Mouse (Mus musculus): Measurements from ENCODE around the gene Scn10a. TPM values are rescaled to one million over a fixed set of nuclear protein-coding genes. Genes with fewer than 3 reads are reported as not detected.

Scn10a gene
- polyA plus RNA-seq, 1 experiment from 2014 or later = 0.02 TPM

DNA sequence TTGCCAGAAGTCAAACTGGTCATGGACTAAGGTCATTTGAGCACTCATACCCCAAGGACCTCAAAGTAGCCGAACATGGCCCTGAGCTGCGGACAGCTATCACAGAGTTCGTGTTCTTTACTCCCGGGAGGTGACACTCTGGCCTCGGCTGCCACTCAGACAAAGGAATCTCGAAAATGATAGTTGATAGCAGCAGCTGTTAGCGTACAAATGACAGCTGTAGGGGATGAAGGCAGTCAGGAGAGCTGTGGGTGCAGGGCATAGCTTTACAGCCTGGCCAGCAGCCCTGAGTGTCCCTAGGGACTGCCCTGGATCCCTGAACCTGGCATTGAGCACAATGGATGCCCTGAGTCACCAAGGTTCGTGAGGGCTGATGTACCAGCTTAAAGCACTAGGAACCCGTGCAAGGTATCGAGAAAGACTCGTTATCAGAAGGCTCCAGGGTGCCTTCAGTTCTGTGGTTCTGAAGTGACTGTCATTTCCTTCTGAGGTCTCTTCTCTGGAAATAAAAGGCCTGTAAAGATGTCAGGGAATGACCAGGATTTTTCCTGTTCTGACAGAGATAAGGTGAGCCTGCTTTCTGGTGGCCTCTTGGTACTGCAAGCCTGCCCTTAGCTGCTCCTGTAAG lies 84.8 kb downstream of the Scn10a start:
- Histone ChIP-seq H3K4me3 (replicated peaks) (no peak overlapping the region), H3K9me3 (replicated peaks) (no peaks in the 10 kb centered on the region), H3K4me2 (no peak overlapping the region), H3K4me1 (replicated peaks) (no peaks in the 10 kb centered on the region), H3K27ac (no peak overlapping the region), H3K36me3 (no peaks in the 10 kb centered on the region), H3K9ac (no peak overlapping the region), H3K27me3 (0 out of 2 replicates have a peak, but pooled peaks cover 4% of the 10 kb centered on the region)
- DNase-seq = no peak
- no peak for ATAC-seq (ENCODE audit: low read depth)
- 37% methylated on average over 11 of the region's 11 CpGs for WGBS (ENCODE audit: insufficient replicate concordance)

DNA sequence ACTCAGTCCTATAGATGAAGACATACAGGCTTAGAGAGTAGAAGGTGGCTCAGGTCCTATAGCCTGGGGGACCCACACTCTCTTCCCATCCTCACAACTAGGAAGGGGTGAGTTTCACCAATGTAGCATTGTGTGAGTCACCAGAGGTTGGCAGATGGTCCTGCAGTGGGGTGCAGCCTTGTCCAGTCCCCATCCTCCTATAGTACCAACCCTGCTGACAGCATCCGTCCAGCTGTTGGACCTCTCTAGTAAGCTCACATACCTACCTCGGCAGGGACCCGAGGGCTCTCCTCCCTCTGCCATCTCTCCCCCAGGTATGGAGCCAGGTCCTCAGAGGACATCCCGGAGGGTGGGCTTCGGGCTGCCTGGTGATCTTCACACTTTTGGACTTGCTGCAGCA lies 85.6 kb downstream of the Scn10a start:
- no peak overlapping the region for H3K9ac ChIP-seq
- H3K4me3 ChIP-seq (replicated peaks) = no peak overlapping the region
- ATAC-seq (ENCODE audit: low read depth) = no peak
- H3K27ac ChIP-seq = no peak overlapping the region
- 0 out of 2 replicates have a peak, but pooled peaks cover 4% of the 10 kb centered on the region for H3K27me3 ChIP-seq
- no peak overlapping the region for H3K4me2 ChIP-seq
- DNase-seq = no peak
- H3K4me1 ChIP-seq (replicated peaks) = no peaks in the 10 kb centered on the region
- no peaks in the 10 kb centered on the region for H3K36me3 ChIP-seq
- WGBS (ENCODE audit: insufficient replicate concordance) = 64% methylated on average over 5 of the region's 5 CpGs
- no peaks in the 10 kb centered on the region for H3K9me3 ChIP-seq (replicated peaks)

DNA sequence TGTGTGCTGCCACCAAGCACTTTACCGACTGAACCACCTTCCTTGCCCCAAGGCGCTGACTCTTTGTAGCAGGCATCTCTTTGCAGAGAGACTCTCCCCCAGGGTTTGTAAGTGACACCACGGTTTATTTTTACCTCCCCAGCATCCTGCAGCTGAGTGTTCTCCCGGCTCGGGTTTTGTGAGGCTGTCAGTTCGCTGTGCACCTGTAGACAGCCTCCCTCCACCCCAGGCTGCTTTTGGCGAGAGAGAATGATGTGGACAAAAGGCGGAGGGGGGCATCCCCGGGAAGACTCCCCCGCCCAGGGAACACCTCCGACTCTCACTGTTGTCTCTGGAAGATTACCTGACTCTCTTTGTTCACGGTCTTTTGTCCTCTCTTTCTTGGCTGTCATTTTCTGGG lies 86.3 kb downstream of the Scn10a start:
- Histone ChIP-seq H3K36me3 (no peaks in the 10 kb centered on the region), H3K4me3 (replicated peaks) (no peak overlapping the region), H3K9me3 (replicated peaks) (no peaks in the 10 kb centered on the region), H3K9ac (no peak overlapping the region), H3K4me2 (no peak overlapping the region), H3K4me1 (replicated peaks) (no peaks in the 10 kb centered on the region), H3K27ac (no peak overlapping the region), H3K27me3 (0 out of 2 replicates have a peak, but pooled peaks cover 4% of the 10 kb centered on the region)
- ATAC-seq (ENCODE audit: low read depth) (no peak), DNase-seq (no peak)
- 40% methylated on average over 12 of the region's 12 CpGs for WGBS (ENCODE audit: insufficient replicate concordance)

DNA sequence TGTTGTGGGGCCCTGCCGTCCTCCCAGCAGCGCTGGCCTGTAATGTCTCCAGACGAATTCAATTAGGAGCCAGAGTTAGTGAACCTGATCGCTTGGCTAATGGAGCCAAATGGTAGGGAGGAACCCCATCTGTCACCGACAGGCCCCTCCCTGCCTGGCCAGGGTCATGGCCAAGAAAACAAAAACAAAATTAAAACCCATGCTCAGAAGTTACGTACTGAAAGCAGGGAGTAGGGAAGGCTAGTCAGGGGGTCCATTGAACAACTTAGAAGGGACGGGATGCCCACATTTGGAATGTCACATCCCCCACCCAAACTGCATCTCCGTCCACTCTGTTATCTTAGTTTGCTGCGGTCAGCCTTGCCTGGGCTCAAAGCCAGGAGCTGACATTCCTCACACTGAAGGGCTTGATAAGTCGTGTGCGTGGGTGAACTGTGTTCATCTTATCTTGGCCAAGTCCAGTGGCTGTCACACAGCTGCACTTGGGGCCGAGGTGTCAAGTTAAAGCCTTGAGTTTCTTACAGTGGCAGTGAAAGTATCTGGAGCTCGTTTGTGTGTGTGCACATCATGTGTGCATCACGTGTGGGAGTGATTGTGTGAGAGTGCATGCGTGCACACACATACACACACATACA lies 87.1 kb downstream of the Scn10a start:
- Histone ChIP-seq H3K4me1 (replicated peaks) (no peaks in the 10 kb centered on the region), H3K9ac (no peak overlapping the region), H3K27me3 (0 out of 2 replicates have a peak, but pooled peaks cover 4% of the 10 kb centered on the region), H3K9me3 (replicated peaks) (no peaks in the 10 kb centered on the region), H3K36me3 (no peaks in the 10 kb centered on the region), H3K4me2 (no peak overlapping the region), H3K27ac (no peak overlapping the region), H3K4me3 (replicated peaks) (no peak overlapping the region)
- ATAC-seq (ENCODE audit: low read depth) = no peak
- WGBS (ENCODE audit: insufficient replicate concordance) = 34% methylated on average over 15 of the region's 15 CpGs
- no peak for DNase-seq

DNA sequence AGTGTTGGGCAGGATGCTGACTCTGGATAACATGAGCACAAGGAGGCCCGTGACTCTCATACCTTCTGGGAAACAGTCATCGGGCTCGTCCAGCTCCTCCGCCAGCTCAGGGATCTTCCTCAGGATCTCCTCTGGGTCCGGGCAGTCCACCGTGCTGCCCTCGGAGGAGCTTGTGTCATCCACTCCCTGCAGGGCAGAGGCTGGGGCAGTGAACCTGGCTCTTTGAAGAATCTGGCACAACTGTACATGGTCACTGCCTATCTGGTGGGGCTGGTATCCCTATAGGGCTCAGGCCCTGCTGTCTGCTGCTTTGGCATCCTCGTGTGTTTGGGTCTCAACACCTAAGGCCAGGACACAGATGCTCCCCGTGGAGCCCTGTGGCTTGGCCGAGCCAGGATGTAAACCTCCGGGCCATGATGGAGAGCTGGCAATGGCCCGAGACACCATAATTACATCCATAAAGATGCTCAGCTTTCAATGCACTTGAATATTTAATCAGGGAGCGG lies 87.7 kb downstream of the Scn10a start:
- no peaks in the 10 kb centered on the region for H3K9me3 ChIP-seq (replicated peaks)
- H3K9ac ChIP-seq = no peak overlapping the region
- H3K4me1 ChIP-seq (replicated peaks) = no peaks in the 10 kb centered on the region
- H3K4me2 ChIP-seq = no peak overlapping the region
- no peak overlapping the region for H3K4me3 ChIP-seq (replicated peaks)
- DNase-seq (no peak), ATAC-seq (ENCODE audit: low read depth) (no peak)
- 71% methylated on average over 13 of the region's 13 CpGs for WGBS (ENCODE audit: insufficient replicate concordance)
- H3K27me3 ChIP-seq = 0 out of 2 replicates have a peak, but pooled peaks cover 4% of the 10 kb centered on the region
- no peaks in the 10 kb centered on the region for H3K36me3 ChIP-seq
- H3K27ac ChIP-seq = no peak overlapping the region

DNA sequence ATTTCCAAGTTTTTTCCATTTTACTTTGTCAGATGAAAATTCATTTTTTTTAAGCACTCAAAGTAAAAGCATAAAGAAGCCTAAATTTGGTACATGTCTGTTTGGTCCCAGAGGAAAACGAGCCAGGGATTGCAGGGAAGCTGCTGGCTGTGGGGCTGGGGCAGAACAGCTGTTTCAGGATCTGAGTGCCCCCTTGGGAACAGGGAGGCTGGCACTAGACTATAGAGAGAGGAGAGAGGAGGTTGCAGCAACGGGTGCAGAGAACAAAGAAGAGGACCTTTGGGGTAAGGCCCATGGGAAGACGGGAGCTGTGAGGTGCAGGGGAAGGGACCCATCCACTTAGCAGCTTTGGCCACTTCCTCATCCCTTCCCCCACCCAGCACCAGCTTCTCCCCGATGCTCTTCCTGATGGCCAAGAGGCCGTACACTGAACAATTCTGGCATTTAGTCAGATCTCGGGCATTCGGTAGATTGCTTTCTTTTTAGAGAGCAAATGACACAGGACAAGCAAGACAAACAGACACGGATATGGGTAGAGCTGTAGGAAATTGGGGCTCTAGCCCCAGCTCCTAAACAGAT lies 90.3 kb downstream of the Scn10a start:
- Histone ChIP-seq H3K27ac (no peak overlapping the region), H3K27me3 (0 out of 2 replicates have a peak, but pooled peaks cover 4% of the 10 kb centered on the region), H3K36me3 (no peaks in the 10 kb centered on the region), H3K9me3 (replicated peaks) (no peaks in the 10 kb centered on the region), H3K9ac (no peak overlapping the region), H3K4me3 (replicated peaks) (no peak overlapping the region), H3K4me2 (no peak overlapping the region), H3K4me1 (replicated peaks) (no peaks in the 10 kb centered on the region)
- 35% methylated on average over 8 of the region's 8 CpGs for WGBS (ENCODE audit: insufficient replicate concordance)
- DNase-seq (no peak), ATAC-seq (ENCODE audit: low read depth) (no peak)

DNA sequence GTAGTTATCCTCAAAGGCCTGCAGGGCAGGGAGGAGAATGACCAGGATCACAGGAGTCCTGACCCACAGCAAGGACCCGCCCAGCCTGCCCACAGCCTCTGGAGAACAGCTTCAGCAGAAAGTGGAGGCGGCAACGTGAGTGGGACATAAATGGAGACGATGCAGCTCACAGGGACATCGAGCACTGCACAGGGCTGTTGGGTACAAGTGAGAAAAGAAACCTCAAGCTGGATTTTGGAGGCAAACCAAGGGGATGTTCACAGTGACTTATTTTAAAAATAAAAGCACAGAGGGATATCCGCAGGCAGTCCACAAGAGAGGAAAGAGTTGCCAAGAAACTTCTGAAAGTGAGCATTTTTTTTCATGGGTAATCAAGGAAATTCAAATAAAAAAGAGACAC lies 91.9 kb downstream of the Scn10a start:
- Histone ChIP-seq H3K4me2 (no peak overlapping the region), H3K9ac (no peak overlapping the region), H3K27ac (no peak overlapping the region), H3K9me3 (replicated peaks) (no peaks in the 10 kb centered on the region), H3K27me3 (0 out of 2 replicates have a peak, but pooled peaks cover 4% of the 10 kb centered on the region), H3K4me1 (replicated peaks) (no peaks in the 10 kb centered on the region), H3K4me3 (replicated peaks) (no peak overlapping the region), H3K36me3 (no peaks in the 10 kb centered on the region)
- 65% methylated on average over 6 of the region's 6 CpGs for WGBS (ENCODE audit: insufficient replicate concordance)
- ATAC-seq (ENCODE audit: low read depth) (no peak), DNase-seq (no peak)

DNA sequence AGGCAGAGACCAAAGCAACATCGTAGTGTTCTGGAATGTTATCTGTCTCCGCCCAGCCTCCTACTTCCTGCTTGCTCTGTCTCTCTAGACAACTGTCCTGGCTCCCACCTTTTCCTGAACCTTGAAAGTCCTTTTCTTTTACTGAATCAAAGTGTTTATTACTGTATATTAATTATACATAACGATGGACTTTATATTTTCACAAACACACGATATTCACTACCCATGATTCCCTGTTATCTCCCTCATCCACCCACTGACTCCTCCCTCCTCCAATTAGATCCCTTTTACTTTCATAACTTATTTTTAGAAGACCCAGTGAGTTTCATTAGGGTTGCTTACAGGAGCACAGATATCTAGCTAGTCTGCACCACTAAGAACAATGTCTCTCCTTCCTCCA lies 95.0 kb downstream of the Scn10a start:
- no peak for DNase-seq
- 51% methylated on average over 4 of the region's 4 CpGs for WGBS (ENCODE audit: insufficient replicate concordance)
- Histone ChIP-seq H3K36me3 (no peaks in the 10 kb centered on the region), H3K4me2 (no peak overlapping the region), H3K27ac (no peak overlapping the region), H3K27me3 (no peaks in the 10 kb centered on the region), H3K4me1 (replicated peaks) (no peaks in the 10 kb centered on the region), H3K4me3 (replicated peaks) (no peak overlapping the region), H3K9me3 (replicated peaks) (no peaks in the 10 kb centered on the region), H3K9ac (no peak overlapping the region)
- ATAC-seq (ENCODE audit: low read depth) = no peak

DNA sequence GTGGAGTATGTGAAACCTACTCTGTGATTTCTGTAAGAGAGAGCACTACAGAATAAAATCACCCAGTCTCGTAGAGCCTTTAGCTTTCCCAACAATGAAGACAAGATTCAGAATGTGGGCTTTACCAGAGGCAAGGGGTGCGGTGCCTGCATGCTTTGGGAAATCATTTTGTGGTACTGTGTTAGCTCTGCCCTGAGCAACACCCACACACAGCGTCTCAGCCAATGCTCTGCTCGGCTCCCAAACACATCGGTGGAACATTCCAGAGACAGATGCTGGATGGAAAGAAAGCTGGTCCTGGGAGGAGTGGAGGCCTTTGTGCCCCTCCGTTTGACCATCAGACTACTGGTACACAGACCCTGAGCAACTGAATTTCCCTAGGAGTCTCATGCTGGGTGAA lies 104.3 kb downstream of the Scn10a start:
- H3K4me3 ChIP-seq (replicated peaks) = no peak overlapping the region
- H3K27ac ChIP-seq = no peak overlapping the region
- WGBS (ENCODE audit: insufficient replicate concordance) = 68% methylated on average over 6 of the region's 6 CpGs
- no peak overlapping the region for H3K4me2 ChIP-seq
- no peak overlapping the region for H3K9ac ChIP-seq
- no peaks in the 10 kb centered on the region for H3K36me3 ChIP-seq
- no peak for ATAC-seq (ENCODE audit: low read depth)
- H3K9me3 ChIP-seq (replicated peaks) = no peaks in the 10 kb centered on the region
- H3K27me3 ChIP-seq = no peaks in the 10 kb centered on the region
- no peaks in the 10 kb centered on the region for H3K4me1 ChIP-seq (replicated peaks)
- no peak for DNase-seq

DNA sequence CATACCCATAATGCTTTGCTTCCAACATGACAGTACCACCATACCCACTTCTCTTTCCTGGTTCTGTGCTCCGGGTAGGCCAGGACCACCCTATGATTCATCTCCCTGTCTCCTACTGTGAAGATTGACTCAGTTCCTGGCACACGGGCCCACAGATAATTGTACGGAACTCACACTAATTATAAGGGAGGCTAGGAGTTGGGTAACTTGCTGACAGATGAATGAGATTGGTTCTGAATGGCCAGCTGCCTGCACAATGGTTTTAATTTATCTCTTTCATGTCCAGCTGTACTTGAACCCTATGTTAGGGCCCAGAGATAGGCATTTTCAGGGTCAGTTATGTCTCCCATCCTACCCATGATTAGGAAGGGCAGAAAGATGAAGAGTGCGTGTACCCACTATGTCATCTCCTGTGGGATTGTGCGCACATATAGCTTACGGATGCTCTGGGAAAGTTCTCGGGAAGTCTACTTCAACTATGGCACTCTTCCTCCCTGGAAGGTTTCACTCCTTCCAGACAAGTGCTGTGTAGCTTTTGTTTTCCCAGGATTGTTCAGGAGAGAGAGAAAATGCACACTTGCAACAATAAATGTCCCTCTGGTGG lies 108.5 kb downstream of the Scn10a start:
- H3K36me3 ChIP-seq = no peaks in the 10 kb centered on the region
- no peak overlapping the region for H3K27ac ChIP-seq
- H3K4me1 ChIP-seq (replicated peaks) = no peaks in the 10 kb centered on the region
- no peak for DNase-seq
- no peaks in the 10 kb centered on the region for H3K27me3 ChIP-seq
- no peaks in the 10 kb centered on the region for H3K9me3 ChIP-seq (replicated peaks)
- H3K4me2 ChIP-seq = no peak overlapping the region
- H3K9ac ChIP-seq = no peak overlapping the region
- no peak for ATAC-seq (ENCODE audit: low read depth)
- H3K4me3 ChIP-seq (replicated peaks) = no peak overlapping the region
- WGBS (ENCODE audit: insufficient replicate concordance) = 71% methylated on average over 7 of the region's 7 CpGs

DNA sequence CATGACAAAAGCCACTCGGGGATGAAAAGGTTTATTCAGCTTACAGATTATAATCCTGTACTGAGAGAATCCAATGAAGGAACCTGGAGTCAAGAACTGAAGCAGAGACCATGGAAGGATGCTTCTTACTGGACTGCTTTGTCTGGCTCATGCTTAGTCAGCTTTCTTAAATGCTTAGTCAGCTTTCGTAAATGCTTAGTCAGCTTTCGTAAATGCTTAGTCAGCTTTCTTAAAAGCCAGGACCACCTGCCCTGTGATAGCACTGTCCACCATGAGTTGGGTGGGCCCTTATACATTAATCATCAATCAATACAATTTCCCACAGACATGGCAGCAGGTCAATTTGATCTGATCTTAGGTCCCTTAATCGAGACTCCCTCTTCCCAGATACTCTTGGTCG lies 112.2 kb downstream of the Scn10a start:
- ATAC-seq (ENCODE audit: low read depth) = no peak
- Histone ChIP-seq H3K4me1 (replicated peaks) (no peaks in the 10 kb centered on the region), H3K9ac (no peak overlapping the region), H3K27me3 (no peaks in the 10 kb centered on the region), H3K4me2 (no peak overlapping the region), H3K9me3 (replicated peaks) (no peaks in the 10 kb centered on the region), H3K4me3 (replicated peaks) (no peak overlapping the region), H3K27ac (no peak overlapping the region), H3K36me3 (no peaks in the 10 kb centered on the region)
- 79% methylated on average over 5 of the region's 5 CpGs for WGBS (ENCODE audit: insufficient replicate concordance)
- DNase-seq = no peak

All from liver, embryonic 13.5 days (tissue).